Mouse (Mus musculus) stomach, embryonic 14.5 days (tissue): ENCODE measurements around the gene Timp3. TPM values are rescaled to one million over a fixed set of nuclear protein-coding genes. Genes with fewer than 3 reads are reported as not detected.
A peak's percentile ranks its signal among the peaks of the same experiment; 100 is the strongest.

Source experiments
- ATAC-seq: fragments of 200-750 bp; cut with Nextera tagmentation; 2 replicates; pipeline ENCODE4 v1.8.0; 2017; ENCODE audit warnings: low read depth, moderate TSS enrichment; ENCODE audit not compliant: insufficient number of reproducible peaks, insufficient read depth, low FRiP score
- H3K27ac ChIP-seq: fragments of 300-500 bp; sonication (generic); 2 replicates; pipeline ENCODE4 v1.5.1; 2014; ENCODE audit warnings: mild to moderate bottlenecking, low read length, moderate library complexity, mixed read lengths
- H3K27me3 ChIP-seq: fragments of 300-500 bp; sonication (generic); 2 replicates; pipeline ENCODE4 v1.6.1; 2014; ENCODE audit warnings: low read length, control low read depth, mixed read lengths; ENCODE audit not compliant: control insufficient read depth, insufficient read depth
- H3K36me3 ChIP-seq: fragments of 300-500 bp; sonication (generic); 2 replicates; pipeline ENCODE4 v1.6.1; 2014; ENCODE audit warnings: mild to moderate bottlenecking, control low read depth, low read length, moderate library complexity, mixed read lengths; ENCODE audit not compliant: control insufficient read depth, insufficient read depth
- H3K4me1 ChIP-seq: fragments of 300-500 bp; sonication (generic); 2 replicates; pipeline ENCODE4 v1.6.1; 2014; ENCODE audit warnings: low read length, control low read depth, mixed read lengths; ENCODE audit not compliant: control insufficient read depth, insufficient read depth
- H3K4me2 ChIP-seq: fragments of 300-500 bp; sonication (generic); replicated peaks from 2 replicates; pipeline ENCODE4 v1.6.1; 2014; ENCODE audit warnings: low read depth, low read length, control low read depth
- H3K4me3 ChIP-seq: fragments of 300-500 bp; sonication (generic); 2 replicates; pipeline ENCODE4 v1.5.1; 2014; ENCODE audit warnings: low read depth, low read length, control low read depth
- H3K9ac ChIP-seq: fragments of 300-500 bp; sonication (generic); replicated peaks from 2 replicates; pipeline ENCODE4 v1.6.1; 2014; ENCODE audit warnings: low read depth, mild to moderate bottlenecking, control low read depth, low read length, moderate library complexity, mixed read lengths
- H3K9me3 ChIP-seq: fragments of 300-500 bp; sonication (generic); 2 replicates; pipeline ENCODE4 v1.6.1; 2016; ENCODE audit warnings: low read depth, low read length, control low read depth; ENCODE audit not compliant: control insufficient read depth
- WGBS: fragments of 180-500 bp; shearing (Covaris S2); extraction: QIAGEN DNeasy Blood & Tissue Kit; methylation state at CpG from one replicate; pipeline ENCODE4 v1.1.7; 2014; 5-methylcytosine and 5-hydroxymethylcytosine counted together
- polyA plus RNA-seq: library from polyadenylated mRNA; unstranded; fragments of >200 nt; fragmentation: Nextera tagmentation; extraction: Ambion mirVana; gene quantifications from 2 replicates; pipeline ENCODE4 v1.2.1, GENCODE M21; 2014

Gene Timp3
- polyA plus RNA-seq = 88.0 and 88.4 TPM in 2 replicates

- peak within 1 kb of the TSS; percentile 86 for H3K4me2 ChIP-seq
- no peaks in the 10 kb centered on the region for H3K27me3 ChIP-seq
- H3K4me3 ChIP-seq = peak within 1 kb of the TSS; percentile 71
- peak within 1 kb of the TSS; percentile 84 for H3K9ac ChIP-seq
- H3K27ac ChIP-seq = peak within 1 kb of the TSS; percentile 41
- H3K9me3 ChIP-seq = no peaks in the 10 kb centered on the region
- ATAC-seq = peak; percentile 88
- peaks cover 15% of the 10 kb centered on the region; the same call in 1 of the 2 replicates for H3K4me1 ChIP-seq
- under 1% methylated on average over 65 of the region's 65 CpGs for WGBS
- no peaks in the 10 kb centered on the region; the same call in 1 of the 2 replicates for H3K36me3 ChIP-seq
These were observed at the start of gene Timp3 for GRCm38 (mm10) chr10:86300293-86301116. Gene Timp3, plus strand, starts transcription at chr10:86300372.

GRCm38 (mm10) chr10:86256221-86256620 lies 44.0 kb upstream of the Timp3 start:
- Histone ChIP-seq H3K9me3 (no peaks in the 10 kb centered on the region), H3K4me3 (no peak overlapping the region), H3K36me3 (no peaks in the 10 kb centered on the region), H3K27me3 (no peaks in the 10 kb centered on the region), H3K4me1 (no peaks in the 10 kb centered on the region), H3K27ac (no peak overlapping the region), H3K4me2 (no peak overlapping the region), H3K9ac (no peak overlapping the region)
- WGBS = 48% methylated on average over 4 of the region's 4 CpGs
- ATAC-seq = no peak

GRCm38 (mm10) chr10:86257045-86257444 lies 43.1 kb upstream of the Timp3 start:
- H3K9ac ChIP-seq = no peak overlapping the region
- no peak overlapping the region for H3K4me2 ChIP-seq
- no peak for ATAC-seq
- H3K9me3 ChIP-seq = no peaks in the 10 kb centered on the region
- WGBS = 80% methylated on average over 3 of the region's 3 CpGs
- no peaks in the 10 kb centered on the region for H3K27me3 ChIP-seq
- H3K27ac ChIP-seq = no peak overlapping the region
- H3K4me1 ChIP-seq = no peaks in the 10 kb centered on the region
- no peaks in the 10 kb centered on the region for H3K36me3 ChIP-seq
- H3K4me3 ChIP-seq = no peak overlapping the region

GRCm38 (mm10) chr10:86258046-86258445 lies 42.1 kb upstream of the Timp3 start:
- Histone ChIP-seq H3K4me2 (no peak overlapping the region), H3K9me3 (no peaks in the 10 kb centered on the region), H3K36me3 (no peaks in the 10 kb centered on the region), H3K4me3 (no peak overlapping the region), H3K27ac (no peak overlapping the region), H3K4me1 (no peaks in the 10 kb centered on the region), H3K27me3 (no peaks in the 10 kb centered on the region), H3K9ac (no peak overlapping the region)
- WGBS = 69% methylated on average over 4 of the region's 4 CpGs
- no peak for ATAC-seq

- Histone ChIP-seq H3K36me3 (no peaks in the 10 kb centered on the region), H3K9me3 (no peaks in the 10 kb centered on the region), H3K4me2 (no peak overlapping the region), H3K27ac (no peak overlapping the region), H3K4me1 (no peaks in the 10 kb centered on the region), H3K9ac (no peak overlapping the region), H3K27me3 (no peaks in the 10 kb centered on the region), H3K4me3 (no peak overlapping the region)
- WGBS = 70% methylated on average over 3 of the region's 3 CpGs
- no peak for ATAC-seq
These were observed 41.2 kb upstream of the Timp3 start for GRCm38 (mm10) chr10:86258992-86259391.

GRCm38 (mm10) chr10:86261725-86262124 lies 38.4 kb upstream of the Timp3 start:
- no peak overlapping the region for H3K27ac ChIP-seq
- no peaks in the 10 kb centered on the region for H3K4me1 ChIP-seq
- no peaks in the 10 kb centered on the region for H3K36me3 ChIP-seq
- H3K9ac ChIP-seq = no peak overlapping the region
- 64% methylated on average over 2 of the region's 2 CpGs for WGBS
- H3K4me3 ChIP-seq = no peak overlapping the region
- no peaks in the 10 kb centered on the region for H3K9me3 ChIP-seq
- no peaks in the 10 kb centered on the region for H3K27me3 ChIP-seq
- H3K4me2 ChIP-seq = no peak overlapping the region
- ATAC-seq = no peak

- 74% methylated on average over 9 of the region's 9 CpGs for WGBS
- no peak overlapping the region for H3K4me2 ChIP-seq
- H3K4me1 ChIP-seq = no peaks in the 10 kb centered on the region
- no peak overlapping the region for H3K9ac ChIP-seq
- no peaks in the 10 kb centered on the region for H3K36me3 ChIP-seq
- no peaks in the 10 kb centered on the region for H3K9me3 ChIP-seq
- ATAC-seq = peak; percentile 42; the same call in 1 of the 2 replicates
- no peak overlapping the region for H3K27ac ChIP-seq
- no peak overlapping the region for H3K4me3 ChIP-seq
- no peaks in the 10 kb centered on the region for H3K27me3 ChIP-seq
These were observed 35.6 kb upstream of the Timp3 start for GRCm38 (mm10) chr10:86264618-86265017.

- H3K36me3 ChIP-seq = no peaks in the 10 kb centered on the region
- H3K9ac ChIP-seq = no peak overlapping the region
- H3K27ac ChIP-seq = no peak overlapping the region
- no peak overlapping the region for H3K4me3 ChIP-seq
- H3K27me3 ChIP-seq = no peaks in the 10 kb centered on the region
- 22% methylated on average over 3 of the region's 3 CpGs for WGBS
- H3K9me3 ChIP-seq = no peaks in the 10 kb centered on the region
- ATAC-seq = no peak
- no peaks in the 10 kb centered on the region for H3K4me1 ChIP-seq
- H3K4me2 ChIP-seq = no peak overlapping the region
These were observed 29.9 kb upstream of the Timp3 start for GRCm38 (mm10) chr10:86270254-86270653.
